Mouse (Mus musculus): ENCODE data around the gene Nucb2. TPM values are rescaled to one million over a fixed set of nuclear protein-coding genes. Genes with fewer than 3 reads are reported as not detected.

Gene Nucb2
- total RNA-seq (2018; cell fraction: chromatin; rRNA removed) = 10 to 100 TPM in 18 of 26 experiments, 1 to 10 TPM in 8; 1.5 to 29.3 (median 14.1) TPM
- 10 to 100 TPM; 23.6 to 41.0 (median 33.7) TPM for total RNA-seq (2018; cell fraction: cytosol; rRNA removed)
- total RNA-seq (2018; cell fraction: nucleus; rRNA removed) = 10 to 100 TPM in 25 of 26 experiments, 1 to 10 TPM in 1; 9.0 to 48.3 (median 27.3) TPM
- polyA plus RNA-seq (2018) = 42.3 to 121 TPM (median 46.5 TPM) in 3 replicates

DNA sequence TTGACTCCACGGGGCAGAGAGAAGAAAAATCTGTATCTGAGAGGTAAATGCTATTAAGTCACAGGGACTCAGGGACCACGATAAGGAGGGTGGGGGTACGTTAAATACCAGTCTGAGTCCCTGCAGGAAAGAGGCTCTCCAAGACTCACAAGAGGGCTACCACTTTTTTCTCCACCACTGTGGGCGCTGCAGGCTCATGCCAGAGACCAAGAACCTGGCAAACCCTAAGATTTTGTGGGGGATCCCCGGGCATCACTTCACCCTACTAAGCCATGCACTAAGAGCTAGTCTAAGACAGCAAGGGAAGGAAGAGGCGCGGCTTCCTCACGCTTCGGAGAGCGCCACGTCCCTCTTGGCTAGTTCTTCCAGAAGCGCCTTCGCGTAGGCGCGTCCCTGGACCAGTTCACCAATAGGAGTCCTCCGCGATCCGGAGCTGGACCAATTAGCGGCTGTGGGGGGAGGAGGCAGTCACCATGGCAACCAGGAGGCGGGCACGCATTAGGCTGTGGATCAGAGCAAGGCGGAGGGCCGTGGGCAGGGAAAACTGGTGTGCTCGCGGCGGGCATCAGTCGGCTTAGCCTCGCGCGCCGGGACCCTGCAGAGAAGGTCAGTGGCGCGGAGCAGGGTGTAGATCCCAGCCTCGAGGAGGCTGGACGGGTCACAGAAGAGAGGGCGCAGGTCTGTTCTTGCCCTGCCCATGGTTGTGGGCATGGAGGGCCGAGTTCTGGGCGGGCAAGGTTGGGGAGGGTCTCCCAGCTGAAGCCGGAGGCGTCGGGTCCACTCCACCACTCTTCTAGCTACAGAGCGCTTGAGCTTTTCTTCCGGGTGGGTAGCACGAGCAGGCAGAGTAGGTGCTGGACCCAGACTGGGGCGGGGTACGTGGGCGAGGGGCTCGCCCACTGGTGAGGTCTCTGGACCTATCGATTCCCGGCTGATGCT lies at the start of gene Nucb2:
Gene Nucb2, plus strand, starts transcription at position 491 of the 939 bp plus-strand sequence.
- H3K27ac ChIP-seq = peak within 1 kb of the TSS; percentile 39
- peaks cover 16% of the 10 kb centered on the region; the same call in 1 of the 2 replicates for H3K79me2 ChIP-seq (ENCODE audit: inconsistent target)
- 2% methylated on average over 51 of the region's 51 CpGs for WGBS (ENCODE audit: missing documents)
- peak within 1 kb of the TSS; percentile 76 for H3K4me3 ChIP-seq (ENCODE audit: inconsistent target)
- no peaks in the 10 kb centered on the region for H3K36me3 ChIP-seq (ENCODE audit: inconsistent target)

GRCm38 (mm10) chr7:116456964-116457363 lies 47.2 kb upstream of the Nucb2 start:
- H3K27ac ChIP-seq = peak overlapping the region; percentile 88
- H3K4me3 ChIP-seq (ENCODE audit: inconsistent target) = no peak overlapping the region
- no peaks in the 10 kb centered on the region for H3K79me2 ChIP-seq (ENCODE audit: inconsistent target)
- H3K36me3 ChIP-seq (ENCODE audit: inconsistent target) = no peaks in the 10 kb centered on the region
- WGBS (ENCODE audit: missing documents) = 39% methylated on average over 4 of the region's 4 CpGs

DNA sequence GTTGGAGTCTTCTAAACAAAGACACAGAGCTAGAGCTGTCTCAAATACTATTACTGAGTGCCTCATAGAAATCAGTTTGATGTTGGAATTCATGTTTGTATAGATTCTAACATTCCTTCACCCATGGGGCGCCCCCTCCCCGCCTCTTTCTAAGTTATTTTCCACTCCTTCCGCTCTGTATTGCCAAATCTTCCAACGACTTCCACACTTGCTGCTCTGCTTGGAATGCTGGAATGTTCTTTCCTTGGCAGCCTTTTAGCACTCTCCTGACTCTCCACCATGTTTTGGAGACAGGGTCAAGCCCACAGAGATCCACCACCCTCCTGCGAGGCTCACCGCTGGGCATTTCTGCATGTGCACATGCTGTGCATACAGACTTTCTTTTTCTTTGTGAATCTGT lies 46.8 kb upstream of the Nucb2 start:
- 90% methylated on average over 6 of the region's 6 CpGs for WGBS (ENCODE audit: missing documents)
- no peaks in the 10 kb centered on the region for H3K79me2 ChIP-seq (ENCODE audit: inconsistent target)

GRCm38 (mm10) chr7:116458985-116459441 lies 45.2 kb upstream of the Nucb2 start:
- Histone ChIP-seq H3K4me3 (ENCODE audit: inconsistent target) (no peak overlapping the region), H3K27ac (peak overlapping the region; percentile 88), H3K79me2 (ENCODE audit: inconsistent target) (no peaks in the 10 kb centered on the region), H3K36me3 (ENCODE audit: inconsistent target) (no peaks in the 10 kb centered on the region)
- 12% methylated on average over 3 of the region's 3 CpGs for WGBS (ENCODE audit: missing documents)

More for the DNA sequence above, 46.8 kb upstream of the Nucb2 start:
- no peaks in the 10 kb centered on the region for H3K36me3 ChIP-seq (ENCODE audit: inconsistent target)
- H3K4me3 ChIP-seq (ENCODE audit: inconsistent target) = no peak overlapping the region
- H3K27ac ChIP-seq = peak overlapping the region; percentile 88

GRCm38 (mm10) chr7:116462114-116462513 lies 42.1 kb upstream of the Nucb2 start:
- Histone ChIP-seq H3K4me3 (ENCODE audit: inconsistent target) (no peak overlapping the region), H3K36me3 (ENCODE audit: inconsistent target) (no peaks in the 10 kb centered on the region), H3K27ac (no peak overlapping the region), H3K79me2 (ENCODE audit: inconsistent target) (no peaks in the 10 kb centered on the region)
- 20% methylated on average over 8 of the region's 8 CpGs for WGBS (ENCODE audit: missing documents)

DNA sequence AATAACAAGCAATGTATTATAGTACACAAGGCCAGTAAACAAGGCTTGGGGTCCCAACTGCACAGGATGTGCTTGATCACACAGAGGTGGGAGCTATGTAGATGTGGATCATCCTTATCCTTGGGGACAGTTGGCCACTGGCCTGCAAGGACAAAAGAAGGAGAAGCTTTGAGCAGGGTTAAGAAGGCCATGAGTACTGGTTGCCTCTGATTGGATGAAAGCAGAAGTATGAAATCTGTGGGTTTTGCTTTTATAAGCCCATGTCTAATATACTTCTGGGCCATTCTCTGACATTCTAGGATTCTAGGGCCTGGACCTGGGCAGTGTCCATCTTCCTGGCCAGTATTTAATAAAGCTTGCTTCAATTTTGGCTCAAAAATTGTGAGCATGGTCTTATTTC lies 28.3 kb upstream of the Nucb2 start:
- H3K36me3 ChIP-seq (ENCODE audit: inconsistent target) = no peaks in the 10 kb centered on the region
- H3K4me3 ChIP-seq (ENCODE audit: inconsistent target) = no peak overlapping the region
- peak overlapping the region; percentile 19 for H3K27ac ChIP-seq
- no peaks in the 10 kb centered on the region for H3K79me2 ChIP-seq (ENCODE audit: inconsistent target)

- H3K4me3 ChIP-seq (ENCODE audit: inconsistent target) = no peak overlapping the region
Measured at GRCm38 (mm10) chr7:116476264-116476663, 27.9 kb upstream of the Nucb2 start.

GRCm38 (mm10) chr7:116483106-116483505 lies 21.1 kb upstream of the Nucb2 start:
- Histone ChIP-seq H3K36me3 (ENCODE audit: inconsistent target) (no peaks in the 10 kb centered on the region), H3K27ac (no peak overlapping the region), H3K79me2 (ENCODE audit: inconsistent target) (no peaks in the 10 kb centered on the region), H3K4me3 (ENCODE audit: inconsistent target) (no peak overlapping the region)
- no CpG with 5 or more reads among the region's 1 CpGs for WGBS (ENCODE audit: missing documents)

More at GRCm38 (mm10) chr7:116476264-116476663, 27.9 kb upstream of the Nucb2 start:
- H3K36me3 ChIP-seq (ENCODE audit: inconsistent target) = no peaks in the 10 kb centered on the region
- 14% methylated on average over 5 of the region's 5 CpGs for WGBS (ENCODE audit: missing documents)
- H3K27ac ChIP-seq = peak overlapping the region; percentile 19
- no peaks in the 10 kb centered on the region for H3K79me2 ChIP-seq (ENCODE audit: inconsistent target)

DNA sequence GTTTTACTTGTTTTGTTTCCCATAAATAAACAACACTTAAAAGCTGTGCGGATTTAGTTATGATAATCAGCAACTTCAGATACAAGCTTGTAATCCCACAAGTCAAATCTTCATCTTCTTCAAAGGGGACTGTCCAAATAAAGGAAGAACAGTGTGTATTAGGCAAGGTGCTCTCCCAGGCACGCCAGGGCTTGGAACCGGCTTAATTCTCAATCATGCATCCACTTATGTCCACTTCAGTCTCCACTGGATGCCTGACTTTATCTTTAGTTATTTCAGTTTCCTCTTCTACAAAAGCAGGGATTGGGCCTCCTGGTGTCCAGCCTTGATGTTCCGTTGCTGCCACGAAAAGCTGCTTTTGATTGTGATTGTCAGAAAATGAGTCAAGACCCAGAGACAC lies 20.4 kb upstream of the Nucb2 start:
- no peaks in the 10 kb centered on the region for H3K79me2 ChIP-seq (ENCODE audit: inconsistent target)
- H3K36me3 ChIP-seq (ENCODE audit: inconsistent target) = no peaks in the 10 kb centered on the region
- H3K4me3 ChIP-seq (ENCODE audit: inconsistent target) = no peak overlapping the region
- no peak overlapping the region for H3K27ac ChIP-seq
- 68% methylated on average over 5 of the region's 5 CpGs for WGBS (ENCODE audit: missing documents)

DNA sequence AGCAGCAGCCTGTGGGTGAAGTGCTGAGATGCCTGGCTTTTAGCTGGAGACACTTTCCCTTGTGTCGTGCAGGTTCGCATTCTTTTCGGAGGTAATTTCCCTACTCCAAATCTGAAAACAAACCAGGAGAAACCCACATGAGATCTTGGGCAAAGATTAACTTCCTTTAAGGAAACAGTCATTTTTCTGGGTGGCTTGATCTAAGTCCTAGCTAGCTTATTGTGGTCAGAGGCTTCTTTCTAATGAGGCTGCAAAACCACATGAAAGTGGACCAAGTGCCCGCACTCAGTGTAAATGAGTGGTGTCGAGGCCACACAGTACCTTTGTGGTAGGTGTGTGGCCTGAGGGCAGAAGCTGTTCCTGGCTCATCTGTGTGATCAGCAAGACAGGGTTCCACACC lies 20.0 kb upstream of the Nucb2 start:
- WGBS (ENCODE audit: missing documents) = 7% methylated on average over 5 of the region's 5 CpGs
- Histone ChIP-seq H3K79me2 (ENCODE audit: inconsistent target) (no peaks in the 10 kb centered on the region), H3K4me3 (ENCODE audit: inconsistent target) (no peak overlapping the region), H3K27ac (no peak overlapping the region), H3K36me3 (ENCODE audit: inconsistent target) (no peaks in the 10 kb centered on the region)

DNA sequence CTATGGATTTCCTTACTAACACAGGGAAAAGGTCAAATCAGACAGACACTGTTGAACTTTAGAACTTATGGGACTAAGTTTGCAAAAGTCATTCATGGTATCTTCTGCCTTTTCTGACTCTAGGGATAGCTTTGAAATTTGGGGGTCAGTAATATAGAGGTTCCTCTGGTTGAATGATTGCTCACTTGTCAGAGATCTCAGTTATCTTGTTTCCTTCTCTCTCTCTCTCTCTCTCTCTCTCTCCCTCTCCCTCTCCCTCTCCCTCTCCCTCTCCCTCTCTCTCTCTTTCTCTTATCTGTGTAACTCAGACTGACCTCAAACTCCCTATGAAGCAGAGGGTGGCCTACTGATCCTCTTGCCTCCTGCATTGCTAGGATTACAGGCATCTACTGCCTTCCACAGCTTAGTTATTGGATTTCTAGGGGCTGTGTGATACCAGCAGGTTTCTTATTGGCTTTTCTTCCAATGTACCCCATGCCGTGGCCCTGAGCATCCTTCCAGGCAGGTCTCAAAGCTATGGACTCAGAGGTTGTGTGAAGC lies 19.0 kb upstream of the Nucb2 start:
- no peak overlapping the region for H3K27ac ChIP-seq

GRCm38 (mm10) chr7:116491113-116491512 lies 13.1 kb upstream of the Nucb2 start:
- no peaks in the 10 kb centered on the region for H3K79me2 ChIP-seq (ENCODE audit: inconsistent target)
- 0 out of 2 replicates have a peak overlapping the region, but pooled peaks have one; percentile 28 for H3K27ac ChIP-seq
- H3K4me3 ChIP-seq (ENCODE audit: inconsistent target) = no peak overlapping the region
- WGBS (ENCODE audit: missing documents) = 66% methylated on average over 4 of the region's 4 CpGs
- H3K36me3 ChIP-seq (ENCODE audit: inconsistent target) = no peaks in the 10 kb centered on the region

More for the DNA sequence above, 19.0 kb upstream of the Nucb2 start:
- WGBS (ENCODE audit: missing documents) = 94% methylated on average over 1 of the region's 1 CpGs
- no peak overlapping the region for H3K4me3 ChIP-seq (ENCODE audit: inconsistent target)
- H3K79me2 ChIP-seq (ENCODE audit: inconsistent target) = no peaks in the 10 kb centered on the region
- no peaks in the 10 kb centered on the region for H3K36me3 ChIP-seq (ENCODE audit: inconsistent target)

DNA sequence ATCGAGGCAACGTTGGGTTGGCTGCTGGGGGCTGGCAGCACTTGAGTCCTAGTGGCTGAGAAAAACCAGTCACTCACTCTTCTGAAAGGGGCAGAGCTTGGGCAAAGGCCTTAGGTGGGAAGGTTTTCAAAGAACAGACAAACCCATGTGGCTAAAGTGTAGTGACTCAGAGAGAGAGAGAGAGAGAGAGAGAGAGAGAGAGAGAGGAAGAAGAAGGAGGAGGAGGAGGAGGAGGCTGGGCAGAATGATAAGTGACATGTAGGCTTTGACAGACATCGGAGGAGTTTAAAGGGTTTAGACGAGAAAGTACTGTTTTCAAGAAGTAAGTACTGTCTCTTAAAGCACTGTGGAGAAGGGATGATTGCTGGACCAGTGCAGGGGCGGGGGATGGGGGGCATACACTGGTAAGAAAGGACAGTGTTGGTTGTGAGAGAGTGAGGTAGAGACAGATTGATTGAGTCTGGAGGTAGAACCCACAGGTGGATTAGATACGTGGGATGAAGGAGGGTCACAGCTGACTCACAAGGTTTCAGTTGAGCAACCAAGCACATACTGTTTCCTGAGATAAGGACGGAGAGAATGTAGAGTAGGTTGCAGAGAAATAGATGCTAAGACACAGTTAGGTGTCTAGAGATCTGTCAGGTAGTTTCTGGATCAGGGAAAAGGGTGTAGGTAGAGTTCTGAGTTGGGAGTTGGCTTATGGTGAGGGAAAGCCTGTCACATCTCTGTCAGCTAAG lies 10.7 kb upstream of the Nucb2 start:
- 75% methylated on average over 7 of the region's 7 CpGs for WGBS (ENCODE audit: missing documents)
- Histone ChIP-seq H3K27ac (peak overlapping the region; percentile 57), H3K4me3 (ENCODE audit: inconsistent target) (no peak overlapping the region), H3K79me2 (ENCODE audit: inconsistent target) (no peaks in the 10 kb centered on the region), H3K36me3 (ENCODE audit: inconsistent target) (no peaks in the 10 kb centered on the region)

- H3K36me3 ChIP-seq (ENCODE audit: inconsistent target) = no peaks in the 10 kb centered on the region
- peak overlapping the region; percentile 57 for H3K27ac ChIP-seq
- no peak overlapping the region for H3K4me3 ChIP-seq (ENCODE audit: inconsistent target)
- H3K79me2 ChIP-seq (ENCODE audit: inconsistent target) = no peaks in the 10 kb centered on the region
- 18% methylated on average over 5 of the region's 5 CpGs for WGBS (ENCODE audit: missing documents)
Measured at GRCm38 (mm10) chr7:116494618-116495017, 9.6 kb upstream of the Nucb2 start.

All from macrophage (primary cell).